Mouse (Mus musculus): Measurements from ENCODE around the gene Serpine1.

The Serpine1 gene

GRCm38 (mm10) chr5:137025132-137025531, 46.9 kb downstream of the Serpine1 start:
- DNase-seq (ENCODE audit: low spot score in 2 of 2): peak; percentile 87 to 91

- DNase-seq (ENCODE audit: low spot score in 2 of 2): no peak
Observed at GRCm38 (mm10) chr5:137024318-137024717, 47.8 kb downstream of the Serpine1 start.

GRCm38 (mm10) chr5:137015913-137016312, 56.2 kb downstream of the Serpine1 start:
- DNase-seq (ENCODE audit: low spot score in 2 of 2): no peak

GRCm38 (mm10) chr5:137012401-137012950, 59.6 kb downstream of the Serpine1 start:
- DNase-seq (ENCODE audit: low spot score in 2 of 2): no peak

Measured in right cerebral cortex, adult 2 months (tissue).